Mouse (Mus musculus) ES-E14 (cell line): ENCODE measurements around the gene Irf2bpl.

Experiments
- CHD2 ChIP-seq: IDR thresholded peaks from 2 replicates; pipeline ENCODE4 v1.6.1; 2014; ENCODE audit warnings: mild to moderate bottlenecking, low read depth, low read length, inconsistent platforms
- HCFC1 ChIP-seq: IDR thresholded peaks from 2 replicates; pipeline ENCODE4 v1.6.1; 2012; ENCODE audit warnings: low read length, inconsistent platforms, borderline replicate concordance; ENCODE audit not compliant: insufficient read depth
- MAFK ChIP-seq: IDR thresholded peaks from 2 replicates; pipeline ENCODE4 v1.6.1; 2014; ENCODE audit warnings: mild to moderate bottlenecking, low read depth, low read length, inconsistent platforms; ENCODE audit not compliant: insufficient read depth
- ZC3H11A ChIP-seq: IDR thresholded peaks from 2 replicates; pipeline ENCODE4 v1.6.1; 2012; ENCODE audit warnings: low read depth, mild to moderate bottlenecking, inconsistent platforms, low read length, borderline replicate concordance
- ZNF384 ChIP-seq: IDR thresholded peaks from 2 replicates; pipeline ENCODE4 v1.6.1; 2012; ENCODE audit warnings: low read depth, low read length, inconsistent platforms

- TF ChIP-seq HCFC1 (no peak), CHD2 (no peak), ZC3H11A (no peak), MAFK (no peak), ZNF384 (no peak)
Observed at GRCm38 (mm10) chr12:86915617-86916016, 31.0 kb upstream of the Irf2bpl start.
